Mouse (Mus musculus): Measurements from ENCODE around the gene Crygb. TPM values are rescaled to one million over a fixed set of nuclear protein-coding genes. Genes with fewer than 3 reads are reported as not detected.

Gene Crygb
- polyA plus RNA-seq, 1 experiment from 2014 or later = not detected

Other genes with a start within 250 kb of the Crygb start
- gene Plekhm3, start 125.5 kb downstream of the Crygb start, polyA plus RNA-seq (2016; fragmentation: Nextera tagmentation; extraction: Ambion mirVana) = 9.3 TPM in 2 replicates
- 0.78 and 0.94 TPM in 2 replicates for gene Akr1cl, start 49.5 kb downstream of the Crygb start, polyA plus RNA-seq (2016; fragmentation: Nextera tagmentation; extraction: Ambion mirVana)
- not detected in 2 replicates for gene Cryge, start 31.1 kb downstream of the Crygb start, polyA plus RNA-seq (2016; fragmentation: Nextera tagmentation; extraction: Ambion mirVana)
- not detected in 2 replicates for gene Crygd, start 18.8 kb downstream of the Crygb start, polyA plus RNA-seq (2016; fragmentation: Nextera tagmentation; extraction: Ambion mirVana)
- gene Crygc, start 8.6 kb downstream of the Crygb start, polyA plus RNA-seq (2016; fragmentation: Nextera tagmentation; extraction: Ambion mirVana) = not detected in 2 replicates
- not detected in 2 replicates for gene Cryga, start 21.1 kb upstream of the Crygb start, polyA plus RNA-seq (2016; fragmentation: Nextera tagmentation; extraction: Ambion mirVana)
- gene Gm28845, start 37.3 kb upstream of the Crygb start, polyA plus RNA-seq (2016; fragmentation: Nextera tagmentation; extraction: Ambion mirVana) = not detected in 2 replicates
- gene D630023F18Rik, start 40.9 kb upstream of the Crygb start, polyA plus RNA-seq (2016; fragmentation: Nextera tagmentation; extraction: Ambion mirVana) = 0.12 and 0.31 TPM in 2 replicates
- gene Idh1, start 104.2 kb upstream of the Crygb start, polyA plus RNA-seq (2016; fragmentation: Nextera tagmentation; extraction: Ambion mirVana) = 92.2 and 111 TPM in 2 replicates
- 8.4 and 9.5 TPM in 2 replicates for gene Pikfyve, start 104.4 kb upstream of the Crygb start, polyA plus RNA-seq (2016; fragmentation: Nextera tagmentation; extraction: Ambion mirVana)
- gene Pth2r, start 199.8 kb upstream of the Crygb start, polyA plus RNA-seq (2016; fragmentation: Nextera tagmentation; extraction: Ambion mirVana) = 0.10 TPM in 1 of 2 replicates, not detected in the other

All from heart, embryonic 10.5 days (tissue).